Mouse (Mus musculus): ENCODE results near the gene Grik2.
"Not testable (repeated sequence)": the region's sequence is repeated elsewhere in the genome, so short reads cannot be mapped to it uniquely, and the experiment has no call there.

Grik2 gene

DNA sequence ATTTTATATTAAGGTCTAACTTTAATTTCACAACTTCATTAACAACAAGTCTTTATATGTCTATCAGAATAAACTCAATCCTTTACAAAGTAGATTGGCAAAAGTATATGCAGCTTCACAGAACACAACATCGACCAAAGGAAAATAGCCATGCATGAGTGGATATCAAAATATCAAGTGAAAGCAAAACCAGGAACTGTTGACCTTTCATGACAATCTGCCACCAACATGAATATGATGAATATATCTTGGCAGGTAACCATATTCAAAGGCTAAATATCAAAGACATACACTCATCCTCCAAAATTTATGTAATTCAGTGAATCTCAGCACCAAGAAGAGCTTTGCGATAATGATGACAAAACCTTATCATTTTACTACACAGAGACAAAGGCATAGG, 141.4 kb downstream of the Grik2 start:
- DNase-seq = no peak

DNA sequence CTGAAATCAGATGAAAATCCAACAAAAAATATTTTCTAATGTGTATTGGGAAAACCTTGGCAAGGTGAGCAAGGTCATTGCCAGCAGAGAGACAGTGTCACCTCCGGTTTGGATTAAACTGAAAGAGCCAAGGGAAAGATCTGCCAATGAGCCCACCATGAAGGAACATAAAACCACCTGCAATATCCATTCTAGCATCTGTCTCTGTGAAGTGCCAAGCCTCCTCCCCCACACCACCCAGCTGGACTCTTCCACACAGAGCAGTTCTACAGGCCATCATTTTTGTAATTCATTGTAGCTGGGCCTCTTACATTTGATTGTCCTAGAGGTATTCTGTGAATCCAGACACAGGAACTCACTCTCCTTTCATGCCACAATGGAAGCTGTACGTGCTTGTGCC, 148.7 kb downstream of the Grik2 start:
- no peak for DNase-seq

DNA sequence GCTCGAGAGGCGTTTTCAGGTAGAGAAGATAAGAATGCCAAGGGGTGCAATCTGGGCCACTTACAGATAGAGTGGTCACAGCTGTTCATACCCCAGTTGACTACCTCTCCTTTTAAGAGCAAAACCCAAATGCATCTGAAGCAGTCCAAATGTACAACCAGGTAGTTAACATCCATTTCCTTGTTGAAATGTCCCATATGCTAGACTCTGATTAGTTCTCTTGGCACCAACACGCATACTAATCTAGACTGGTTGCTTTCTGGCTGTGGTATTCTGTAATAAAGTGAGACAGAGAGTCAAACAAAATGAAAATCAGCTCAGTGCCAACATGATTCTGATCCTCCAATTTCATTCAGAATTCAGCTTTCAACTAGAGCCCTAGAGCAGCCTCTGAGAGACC, 164.6 kb downstream of the Grik2 start:
- no peak for DNase-seq

DNA sequence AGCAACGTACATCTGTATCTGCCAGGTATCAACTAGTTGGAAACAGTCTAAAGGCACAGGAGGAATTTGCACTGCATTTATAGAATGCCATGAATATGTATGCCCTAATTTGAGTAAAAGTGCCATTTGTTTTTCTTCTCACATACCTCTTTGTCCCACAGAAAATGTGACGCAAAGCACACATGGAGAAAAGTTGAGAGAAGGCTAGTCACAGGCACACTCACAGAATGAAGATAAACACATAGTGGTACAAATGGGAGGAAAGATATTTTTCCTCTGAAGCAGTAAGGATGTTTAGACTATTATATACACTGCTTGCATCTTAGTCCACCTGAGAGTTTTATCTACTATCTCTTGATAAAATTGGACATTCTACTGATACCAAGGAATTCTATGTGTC, 190.9 kb downstream of the Grik2 start:
- DNase-seq = no peak

DNA sequence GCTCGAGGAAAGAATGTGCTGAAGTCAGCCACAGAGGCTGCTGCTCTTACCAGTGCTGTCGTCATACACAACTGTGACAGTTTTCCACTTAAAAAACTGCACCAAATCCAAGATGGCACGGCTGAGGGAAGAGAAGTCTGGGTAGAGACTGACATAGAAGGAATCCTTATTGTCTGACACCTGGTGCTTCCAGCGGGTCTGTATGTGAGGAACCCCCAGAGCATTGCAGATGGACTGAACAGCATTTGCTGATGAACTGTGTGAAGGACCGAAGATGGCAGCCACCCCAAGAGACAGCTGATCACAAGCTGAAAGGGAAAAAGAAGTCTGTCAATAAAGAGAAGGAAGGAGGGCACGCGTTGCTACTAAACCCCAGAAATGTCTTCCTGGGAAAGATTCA, 215.1 kb downstream of the Grik2 start:
- DNase-seq = no peak

DNA sequence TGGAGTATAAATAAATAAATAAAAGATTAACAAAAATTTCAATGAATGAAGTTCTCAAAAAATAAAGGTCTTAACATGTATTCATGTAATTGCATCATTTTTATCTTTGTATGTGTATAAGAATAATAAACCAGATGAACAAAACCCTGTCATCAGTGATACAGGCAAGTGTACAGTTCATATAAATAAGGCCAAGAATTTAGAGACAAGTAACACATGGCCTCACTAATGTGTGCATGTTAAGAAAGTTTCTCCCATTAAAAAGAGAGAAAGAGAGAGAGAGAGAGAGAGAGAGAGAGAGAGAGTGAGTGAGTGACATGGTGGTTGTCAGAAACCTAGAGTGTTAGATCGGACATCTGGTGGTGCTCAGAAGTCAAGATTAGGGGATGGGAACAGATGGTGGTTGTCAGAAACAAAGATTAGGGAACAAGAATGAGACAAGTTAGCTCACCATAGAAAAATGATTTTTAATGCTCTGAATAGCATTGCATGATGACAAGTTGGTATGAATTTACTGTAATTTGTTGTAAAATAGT, 228.6 kb downstream of the Grik2 start:
- no peak for DNase-seq

DNA sequence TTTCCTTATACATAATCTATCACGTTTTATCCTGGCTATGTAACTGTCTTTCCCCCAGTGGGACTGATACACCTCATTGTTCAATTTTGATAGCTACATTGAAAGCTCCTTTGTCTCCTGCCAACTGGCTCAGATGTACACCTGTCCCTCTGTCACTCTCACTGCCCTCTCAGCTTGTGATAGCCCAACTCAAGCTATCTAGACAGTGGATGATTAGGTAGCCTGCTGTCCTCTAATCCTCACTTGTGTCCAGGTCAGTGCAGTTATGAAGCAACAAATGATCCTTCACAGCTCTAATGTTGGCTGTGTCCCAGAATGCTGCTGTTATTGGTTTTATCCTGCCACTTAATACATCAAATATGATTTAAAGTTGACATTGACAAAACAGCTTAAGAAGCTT, 246.3 kb downstream of the Grik2 start:
- DNase-seq = no peak

DNA sequence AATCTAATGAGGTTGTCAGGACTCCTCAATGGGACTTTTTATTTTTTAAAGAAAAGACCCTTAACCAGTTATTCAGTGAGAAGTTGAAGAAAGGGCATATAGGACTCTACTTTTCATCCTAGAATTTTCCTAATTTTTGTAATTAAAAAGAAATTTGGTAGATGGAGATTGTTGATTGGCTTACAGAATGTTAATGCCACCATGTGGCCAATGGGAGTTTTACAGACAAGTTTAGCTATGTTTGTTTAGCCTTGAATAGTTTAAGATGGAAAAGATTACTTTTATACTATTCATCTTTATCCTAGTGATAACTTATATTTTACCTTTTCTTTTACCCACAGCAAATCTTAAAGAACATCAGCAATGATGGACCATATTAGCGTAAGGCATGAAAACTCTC, 268.8 kb downstream of the Grik2 start:
- no peak for DNase-seq

DNA sequence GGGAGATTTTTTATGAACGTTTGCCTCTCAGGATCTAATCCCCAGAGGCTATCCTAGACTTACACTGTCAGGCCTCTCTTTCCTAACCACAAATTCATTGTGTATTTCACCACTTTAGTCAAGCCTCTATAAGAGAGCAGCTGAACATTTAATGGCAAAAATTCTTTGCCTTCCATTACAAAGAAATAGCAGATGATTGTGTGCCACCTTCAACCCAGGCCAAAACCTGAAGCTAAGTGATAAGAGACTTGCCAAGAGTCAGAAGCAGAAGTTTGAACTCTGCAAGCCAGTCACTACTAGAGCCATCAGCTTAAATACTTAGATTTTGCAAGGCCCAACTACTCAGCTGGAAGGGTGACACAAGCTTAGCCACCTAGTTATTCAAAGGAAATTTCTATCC, 287.9 kb downstream of the Grik2 start:
- no peak for DNase-seq

DNA sequence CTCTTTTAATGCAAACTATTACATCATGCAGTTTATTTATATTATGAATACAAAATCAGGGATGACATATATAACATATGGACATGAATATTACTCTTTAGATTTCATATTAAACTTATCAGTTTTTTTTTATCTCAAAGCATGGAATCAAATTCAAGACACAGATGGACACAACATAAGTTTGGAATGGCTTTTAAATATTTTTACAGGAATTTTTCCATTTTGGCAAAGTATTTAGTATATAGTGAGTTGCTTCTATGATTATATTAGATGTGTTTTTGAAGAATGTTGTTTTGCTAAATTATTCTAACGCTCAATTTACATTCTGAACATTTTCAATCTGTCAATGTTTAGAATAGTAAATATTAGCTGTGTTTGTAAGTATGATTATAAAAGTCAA, 291.3 kb downstream of the Grik2 start:
- DNase-seq = no peak

DNA sequence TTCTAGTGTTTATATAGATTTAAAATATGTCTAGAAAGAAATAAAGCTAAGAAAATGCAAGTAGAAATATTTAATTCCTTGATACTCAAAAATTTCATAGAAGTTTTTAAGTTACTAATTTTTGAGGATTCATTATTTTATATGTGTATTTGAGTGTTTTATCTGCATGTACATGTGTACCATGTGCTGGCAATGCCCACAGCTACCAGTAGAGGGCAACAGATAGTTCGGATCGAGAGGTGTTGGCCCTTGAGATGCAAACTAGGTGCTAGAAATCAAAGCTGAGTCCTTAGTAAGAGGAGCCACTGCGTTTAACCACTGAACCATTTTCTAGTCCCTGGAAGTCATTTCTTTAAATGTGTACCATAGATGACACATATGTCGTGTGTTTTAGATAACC, 307.1 kb downstream of the Grik2 start:
- DNase-seq = no peak

DNA sequence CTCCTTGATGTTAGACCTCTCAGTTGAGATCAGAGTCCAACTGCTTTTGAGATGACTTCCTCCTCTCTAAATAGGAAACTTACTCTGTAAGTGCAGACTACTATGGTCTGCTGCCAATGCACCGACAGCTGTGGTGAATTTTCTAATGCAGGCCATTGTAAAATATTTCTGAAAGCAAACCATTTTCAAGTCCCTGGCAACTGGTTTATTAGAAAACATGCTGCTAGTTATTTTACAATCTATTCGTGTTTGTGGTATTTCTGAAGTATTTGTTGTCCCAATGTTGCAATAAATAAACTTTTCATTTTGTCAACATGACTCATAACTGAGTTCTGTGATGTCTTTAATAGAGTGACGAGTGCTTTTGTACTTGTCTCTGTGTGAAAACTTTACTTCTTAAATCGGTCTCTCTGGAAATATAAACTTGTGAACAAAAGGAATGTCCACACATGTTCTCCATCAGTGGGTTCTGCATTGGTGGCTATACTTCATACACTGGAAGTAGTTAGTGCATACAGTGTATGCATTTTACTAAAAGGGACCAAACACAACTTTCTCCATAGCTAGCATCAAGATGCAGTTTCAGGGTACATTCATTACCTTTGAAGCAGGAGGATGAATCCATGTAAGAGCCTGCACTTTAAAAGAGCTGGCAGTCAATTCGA, 308.3 kb downstream of the Grik2 start:
- no peak for DNase-seq

DNA sequence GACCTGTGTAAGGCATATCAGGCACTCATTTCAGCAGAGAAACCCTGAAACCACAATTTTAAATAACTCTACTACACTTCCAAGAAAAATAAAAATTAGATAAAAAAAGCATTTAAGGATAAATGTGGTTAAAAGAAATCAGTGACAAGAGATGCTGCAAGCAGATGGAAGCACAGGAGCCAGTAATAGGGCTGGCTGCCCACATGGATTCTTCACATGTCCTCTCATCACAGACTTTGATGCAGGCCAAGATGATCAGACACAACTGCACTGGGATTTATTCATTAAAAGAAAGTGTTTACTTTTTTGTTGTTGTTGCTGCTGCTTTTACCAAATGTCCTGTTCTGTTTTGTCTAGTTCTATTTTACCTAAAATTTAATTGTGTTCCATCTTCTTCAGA, 315.0 kb downstream of the Grik2 start:
- no peak for DNase-seq

DNA sequence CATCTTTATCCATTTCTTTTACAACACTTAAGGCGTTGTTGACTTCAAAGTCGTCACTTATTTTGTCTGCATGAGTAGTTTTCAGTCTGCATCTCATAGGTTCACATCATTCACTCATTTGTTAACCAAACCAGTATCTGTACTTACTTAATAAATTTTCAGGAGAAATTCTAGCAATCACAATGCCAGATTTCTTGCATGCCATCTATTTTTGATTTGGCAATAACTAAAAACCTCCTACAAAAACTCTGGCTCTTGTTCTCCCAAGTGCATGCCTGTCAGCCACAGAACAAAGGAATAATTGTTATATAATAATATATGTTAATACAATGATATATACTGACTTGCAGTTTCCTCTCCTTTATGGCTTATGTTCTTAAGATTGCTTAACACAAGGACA, 331.8 kb downstream of the Grik2 start:
- DNase-seq = no peak

DNA sequence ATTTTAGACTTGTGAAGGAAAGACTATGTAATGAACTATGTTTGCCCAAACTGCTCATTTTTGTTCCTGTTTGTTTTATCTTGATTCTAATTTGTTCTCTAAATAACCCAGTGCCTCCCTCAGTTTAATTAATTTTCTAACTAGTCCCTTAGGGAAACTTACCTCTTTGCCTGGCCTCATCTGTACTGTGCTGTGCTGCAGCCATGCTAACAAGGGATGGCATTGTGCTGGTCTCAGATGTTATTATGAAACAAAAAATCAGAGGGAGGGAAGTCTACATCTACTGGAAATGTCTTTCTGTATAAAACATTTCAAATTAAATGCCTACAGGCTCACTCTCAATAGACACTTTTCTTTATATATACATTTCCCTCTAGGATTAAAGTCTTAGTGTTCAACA, 335.0 kb downstream of the Grik2 start:
- no peak for DNase-seq

DNA sequence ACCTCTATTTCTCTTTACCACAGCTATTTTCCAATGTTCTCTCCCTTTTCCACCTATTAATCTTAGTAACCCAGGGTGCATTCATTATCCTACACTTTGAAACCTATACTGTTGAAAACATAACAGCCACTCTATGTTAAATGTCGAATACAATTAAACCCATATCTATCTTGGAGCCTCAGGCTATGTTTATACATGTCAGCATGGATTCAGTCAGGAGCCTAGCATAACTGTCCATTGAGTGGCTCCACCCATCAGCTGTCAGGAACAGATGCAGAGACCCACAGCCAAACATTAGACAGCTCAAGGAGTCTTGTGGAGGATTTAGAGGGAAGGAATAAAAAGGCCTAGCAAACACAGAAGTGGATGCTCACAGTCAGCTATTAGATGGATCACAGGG, 347.2 kb downstream of the Grik2 start:
- DNase-seq = no peak

DNA sequence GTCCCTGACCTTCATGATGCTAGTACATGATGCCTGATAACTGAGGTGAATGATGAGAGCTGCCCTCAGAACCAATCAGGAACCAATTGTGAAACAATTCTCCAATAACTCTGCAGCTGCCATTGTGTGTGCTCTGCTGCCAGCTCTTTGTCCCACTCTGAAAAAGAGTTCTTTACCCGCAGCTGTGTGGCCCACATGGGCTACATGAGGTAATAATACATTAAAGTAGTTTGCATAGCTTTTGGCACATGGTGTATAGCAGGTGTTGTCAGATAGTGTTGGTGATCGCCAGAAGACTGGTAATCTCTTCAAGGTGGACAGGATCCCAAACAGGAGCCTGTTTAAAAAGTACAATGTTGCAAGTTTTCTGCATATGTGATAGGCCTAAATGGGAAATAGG, 351.5 kb downstream of the Grik2 start:
- DNase-seq = no peak

DNA sequence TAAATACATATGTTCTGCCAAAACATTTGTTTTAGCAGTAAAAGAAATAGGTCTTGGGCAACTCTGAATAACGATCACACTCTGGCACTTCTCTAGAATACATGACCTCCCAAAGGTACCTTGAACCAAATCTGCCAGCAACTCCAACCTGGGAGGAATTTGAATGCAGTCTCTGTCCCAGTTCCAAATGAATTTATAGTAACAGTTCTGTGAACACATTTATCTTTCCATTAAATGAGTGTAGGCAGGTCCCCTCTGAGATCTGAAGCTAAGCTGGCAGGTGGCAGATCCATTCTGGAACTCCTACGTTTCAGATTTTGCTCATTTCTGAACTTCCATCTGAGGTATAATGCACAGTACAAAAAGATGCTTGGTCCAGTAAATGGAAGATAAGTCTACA, 352.3 kb downstream of the Grik2 start:
- DNase-seq = no peak

DNA sequence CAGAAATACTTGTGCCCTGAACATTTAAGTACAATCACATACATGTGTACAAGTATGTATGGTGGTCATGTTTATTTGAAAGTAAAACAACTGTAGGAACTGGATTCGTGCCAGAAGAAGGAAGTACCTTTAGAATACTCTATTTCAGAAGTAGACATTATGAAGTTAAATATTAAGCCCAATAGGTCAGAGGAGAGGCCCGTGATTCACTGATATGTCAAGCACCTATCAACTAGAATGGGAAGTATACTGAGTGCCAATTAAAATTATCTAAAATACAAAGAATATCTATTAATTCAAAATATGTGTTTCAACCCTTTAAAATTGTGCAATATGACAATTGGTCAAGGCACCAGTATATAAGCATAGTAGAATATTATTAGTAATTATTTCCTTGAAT, 355.7 kb downstream of the Grik2 start:
- no peak for DNase-seq

DNA sequence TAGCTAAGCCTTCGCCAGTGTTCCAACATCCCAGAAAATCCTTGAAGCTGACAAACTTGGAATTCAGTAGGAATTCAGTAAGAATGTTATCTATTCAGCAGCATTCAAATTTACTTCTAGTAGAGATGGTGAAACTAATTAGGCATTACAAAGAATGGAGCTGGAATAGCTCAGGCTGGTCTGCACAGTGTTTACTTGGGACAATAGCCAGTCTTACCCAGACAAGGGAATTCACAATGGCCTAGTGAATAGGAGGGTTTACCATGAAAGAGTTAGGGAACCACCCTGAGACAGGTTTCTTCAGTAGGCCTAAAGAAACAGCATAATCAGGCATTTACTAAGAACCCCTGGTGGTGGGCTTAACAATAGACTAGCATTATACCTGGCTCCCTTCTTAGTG, 371.4 kb downstream of the Grik2 start:
- not testable (repeated sequence) for DNase-seq

DNA sequence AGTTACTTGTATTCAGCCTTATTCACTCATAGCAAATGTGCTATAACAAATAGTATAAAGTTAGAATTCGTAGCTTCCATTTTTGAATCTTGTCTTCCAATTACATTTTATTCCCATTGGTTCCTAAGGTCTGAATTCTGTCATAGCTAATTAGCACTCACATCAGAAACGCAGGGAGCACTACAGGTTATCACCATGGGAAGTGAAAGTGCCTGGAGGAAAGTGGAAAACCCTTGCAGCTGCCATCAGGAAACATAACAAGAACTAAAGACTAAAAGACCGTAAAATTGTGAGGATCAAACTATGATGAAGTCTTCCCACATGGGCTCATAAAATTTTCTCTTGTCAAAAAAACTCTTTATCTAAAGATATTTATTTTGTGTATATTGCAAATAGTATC, 405.6 kb downstream of the Grik2 start:
- DNase-seq = no peak

DNA sequence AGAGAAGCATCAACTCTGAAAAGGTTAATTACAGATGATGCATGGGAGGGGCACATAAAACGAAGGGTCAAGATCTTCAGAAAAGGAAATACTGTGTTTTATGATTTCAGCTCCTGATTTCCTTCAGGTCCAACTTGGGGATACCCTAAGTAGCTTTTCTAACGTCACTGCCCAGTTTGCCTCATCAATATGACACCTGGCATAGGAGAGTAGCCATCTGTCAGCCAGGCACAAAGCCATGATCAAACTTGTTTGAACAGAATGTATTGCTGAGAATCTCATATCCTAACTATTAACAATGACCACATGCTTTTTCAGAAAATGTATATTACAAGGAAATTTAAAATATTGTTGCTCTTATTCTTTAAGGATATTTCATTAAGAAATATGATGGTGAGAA, 406.7 kb downstream of the Grik2 start:
- no peak for DNase-seq

DNA sequence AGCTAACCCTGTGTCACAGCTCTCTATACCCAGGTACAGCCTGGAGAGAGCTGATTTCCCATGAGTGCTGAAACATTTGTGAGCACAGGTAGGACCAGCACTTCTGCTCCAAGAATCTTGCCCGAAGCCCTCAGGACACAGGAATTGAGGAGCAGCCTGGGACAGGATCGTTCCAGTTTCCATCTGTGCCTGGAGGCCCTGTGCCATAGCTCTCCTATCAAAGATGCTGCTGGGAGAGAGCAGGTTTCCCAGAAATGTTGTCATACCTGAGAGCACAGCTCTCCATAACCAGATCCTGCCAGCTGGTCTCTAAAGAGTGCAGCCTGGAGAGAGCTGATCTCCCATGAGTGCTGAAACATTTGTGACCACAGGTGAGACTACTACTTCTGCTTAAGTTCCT, 420.0 kb downstream of the Grik2 start:
- DNase-seq = no peak

DNA sequence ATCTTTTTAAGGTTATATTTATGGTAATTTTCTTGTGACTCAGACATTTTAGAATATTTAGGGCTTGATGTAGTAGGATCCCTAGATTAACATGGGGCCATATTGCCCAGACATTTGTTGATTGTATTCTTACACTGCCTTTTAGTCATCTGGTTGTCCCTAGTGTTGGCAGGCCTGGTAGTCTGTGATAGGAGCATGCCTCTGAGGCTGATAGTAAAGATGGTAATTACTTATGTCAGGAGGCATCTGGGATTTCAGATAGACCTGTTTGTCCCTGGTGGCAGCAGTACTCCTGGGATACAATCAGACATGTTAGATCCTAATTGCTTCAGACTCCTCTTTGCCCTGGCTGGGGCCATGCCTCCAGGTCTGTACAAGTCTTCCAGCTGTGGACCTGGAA, 423.3 kb downstream of the Grik2 start:
- no peak for DNase-seq

DNA sequence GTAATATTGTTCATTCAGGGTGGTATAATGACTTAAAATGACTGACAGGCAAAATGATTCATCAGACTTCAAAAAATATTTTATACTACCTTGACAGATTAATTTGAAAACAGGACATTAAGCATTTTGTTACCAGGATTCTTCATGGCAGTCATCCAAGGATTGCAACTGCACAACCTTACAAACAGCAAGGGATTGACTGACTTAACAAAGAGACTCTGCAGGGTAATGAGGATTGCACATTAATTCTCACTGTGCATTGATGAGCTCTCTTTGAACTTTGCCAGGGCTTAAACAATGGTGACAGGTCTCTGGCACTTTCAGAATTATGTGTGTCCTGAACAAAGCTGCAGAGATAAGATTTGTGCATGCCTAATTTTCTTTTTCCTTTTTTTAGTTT, 466.2 kb downstream of the Grik2 start:
- DNase-seq = no peak

DNA sequence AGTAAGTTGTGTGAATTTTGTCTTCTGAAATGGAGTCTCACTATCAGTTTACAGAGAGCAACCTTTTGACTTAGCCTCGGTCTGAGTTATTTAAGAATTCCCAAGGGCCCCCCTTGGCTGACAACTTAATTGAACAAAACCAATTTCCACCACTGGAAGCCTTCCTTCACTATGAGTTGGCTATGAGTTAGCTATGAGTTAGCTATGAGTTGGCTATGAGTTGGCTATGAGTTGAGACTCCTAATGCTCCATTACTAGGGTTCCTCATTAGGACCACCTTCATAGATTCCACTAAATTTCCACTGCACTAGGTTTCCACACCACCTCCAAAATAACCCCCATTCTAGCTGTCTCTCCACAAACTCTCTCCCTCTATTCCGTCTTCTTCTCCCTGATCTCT, 468.7 kb downstream of the Grik2 start:
- DNase-seq = no peak

All from right cerebral cortex, postnatal 4 days (tissue).